8 mouse cellular contexts compared by ENCODE assay signal in the genomic region with DNA sequence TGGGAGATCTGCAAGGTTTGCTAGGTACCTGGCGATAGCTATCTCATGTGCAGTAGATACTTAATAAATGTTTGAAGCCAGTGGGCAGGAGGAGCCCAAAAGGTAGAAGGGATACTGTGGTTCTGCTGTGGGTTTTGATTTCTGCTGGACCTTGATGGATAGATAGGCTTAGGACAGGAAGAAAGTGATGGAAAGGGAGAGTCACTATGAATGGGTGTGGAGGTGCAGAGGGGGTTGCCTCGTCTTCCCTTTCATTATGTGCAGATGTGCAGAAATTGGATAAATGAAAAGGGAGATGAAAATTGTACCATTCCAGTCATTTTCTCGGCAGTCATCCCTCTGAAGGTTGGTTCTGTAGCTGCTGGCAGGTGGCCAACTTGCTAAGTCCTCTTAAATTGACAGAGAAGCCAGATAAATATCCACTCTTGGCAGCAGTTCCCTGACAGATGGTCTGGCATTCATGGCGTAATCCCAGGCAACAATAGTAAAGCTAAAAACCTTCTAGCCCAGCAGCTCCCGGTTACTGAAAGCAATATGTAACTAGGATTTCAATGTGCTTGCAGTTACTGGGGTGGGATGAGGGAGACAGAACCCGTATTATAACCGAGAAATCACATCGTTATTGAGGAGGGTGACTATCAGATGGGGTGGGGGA.
DNase-seq lines count a peak whose midpoint lies in the region; ATAC-seq lines count a peak whose summit lies in the region.

No protein-coding gene starts in this region.

- H3K27ac ChIP-seq in embryonic facial prominence, embryonic 10.5 days (replicated peaks), result no peak overlapping the region
- peak overlapping the region; percentile 66 for H3K27ac ChIP-seq in neural tube, embryonic 15.5 days (replicated peaks)

- 0 out of 2 replicates have a peak, but pooled peaks have one; percentile 53 for ATAC-seq in neural tube, embryonic 15.5 days (ENCODE audit: low FRiP score)

- H3K9ac ChIP-seq in neural tube, embryonic 15.5 days (replicated peaks), result no peak overlapping the region

- intact Hi-C loops in gastrocnemius, postnatal 36 days (cut with DNase I), result no loop called here
- intact Hi-C loops in left cerebral cortex, postnatal 25 days (cut with DNase I), result loop anchor here (5.0 to 10.0 kb wide), 2 partner anchors 332 to 844 kb away; partner anchors contain the start of gene Cntnap4

- H3K4me2 ChIP-seq in neural tube, embryonic 15.5 days, result peak overlapping the region; percentile 33

- H3K27me3 ChIP-seq in embryonic facial prominence, embryonic 10.5 days (replicated peaks; ENCODE audit: low read depth, poor library complexity, severe bottlenecking), result no peaks in the 10 kb centered on the region
- H3K27me3 ChIP-seq in neural tube, embryonic 15.5 days (replicated peaks), result no peaks in the 10 kb centered on the region

- no peaks in the 10 kb centered on the region for H3K9me3 ChIP-seq in embryonic facial prominence, embryonic 10.5 days
- H3K9me3 ChIP-seq in neural tube, embryonic 15.5 days (replicated peaks), result no peaks in the 10 kb centered on the region

- 63% methylated on average over 8 of the region's 8 CpGs for WGBS in embryonic facial prominence, embryonic 10.5 days
- 25% methylated on average over 8 of the region's 8 CpGs for WGBS in neural tube, embryonic 15.5 days

- H3K4me3 ChIP-seq in embryonic facial prominence, embryonic 10.5 days, result no peak overlapping the region
- no peak overlapping the region for H3K4me3 ChIP-seq in neural tube, embryonic 15.5 days (replicated peaks)

- DNase-seq in urinary bladder, postnatal 14 days (ENCODE audit: low spot score), result peak; percentile 4
- DNase-seq in urinary bladder, adult 18-20 months (ENCODE audit: low spot score in 2 of 2), result no peak
- DNase-seq in embryonic facial prominence, embryonic 10.5 days (ENCODE audit: low spot score), result peak; percentile 12
- peak; percentile 15 to 23 for DNase-seq in gastrocnemius, postnatal 36 days
- peak; percentile 83 to 93 for DNase-seq in left cerebral cortex, postnatal 25 days (ENCODE audit: low spot score in 2 of 2)
- no peak for DNase-seq in urinary bladder, postnatal 25 days (ENCODE audit: low spot score)
- DNase-seq in thymus, postnatal 25 days, result no peak

- H3K36me3 ChIP-seq in embryonic facial prominence, embryonic 10.5 days (replicated peaks), result no peaks in the 10 kb centered on the region
- no peaks in the 10 kb centered on the region for H3K36me3 ChIP-seq in neural tube, embryonic 15.5 days

- H3K4me1 ChIP-seq in embryonic facial prominence, embryonic 10.5 days, result no peaks in the 10 kb centered on the region
- H3K4me1 ChIP-seq in neural tube, embryonic 15.5 days, result peaks cover 13% of the 10 kb centered on the region

Comparison
In these comparisons a context has a peak if more than half of its experiments do, and no peak if none do; other contexts are left out.
1. DNase-seq: peak in urinary bladder, postnatal 14 days (single experiment), embryonic facial prominence, embryonic 10.5 days (single experiment), gastrocnemius, postnatal 36 days (2 of 2) and left cerebral cortex, postnatal 25 days (2 of 2); none in urinary bladder, adult 18-20 months (0 of 2), urinary bladder, postnatal 25 days (single experiment) and thymus, postnatal 25 days (single experiment).